Mouse (Mus musculus) liver, adult 2 months (tissue): ENCODE data around the gene Clstn1.

Experiments used
- CTCF ChIP-seq: fragments of 200-500 bp; IDR thresholded peaks from 2 replicates; pipeline ENCODE4 v1.5.1; 2011; ENCODE audit warnings: low read depth, low read length, control low read depth
- POLR2A ChIP-seq: fragments of 200-500 bp; IDR thresholded peaks from 2 replicates; pipeline ENCODE4 v1.6.1; 2011; ENCODE audit warnings: low read length, control low read depth; ENCODE audit not compliant: insufficient read depth; ENCODE audit errors: extremely low read depth

- TF ChIP-seq CTCF (peak; percentile 71), POLR2A (no peak)
These were observed 64.4 kb downstream of the Clstn1 start for GRCm38 (mm10) chr4:149650493-149651193.
